Mouse (Mus musculus) G1E (cell line): ENCODE results near the gene Them4.

Experiments used
- CTCF ChIP-seq: IDR thresholded peaks from 2 replicates; pipeline ENCODE4 v1.5.1; 2012; ENCODE audit warnings: low read depth, low read length, inconsistent platforms, mixed read lengths
- GATA1 ChIP-seq: IDR thresholded peaks from 2 replicates; pipeline ENCODE4 v1.6.1; 2012; ENCODE audit warnings: borderline replicate concordance, low read length, inconsistent platforms, mixed read lengths
- POLR2AphosphoS5 ChIP-seq: IDR thresholded peaks from 2 replicates; pipeline ENCODE4 v1.6.1; 2012; ENCODE audit warnings: low read depth, low read length, inconsistent platforms; ENCODE audit not compliant: insufficient replicate concordance
- TAL1 ChIP-seq: conservative IDR thresholded peaks from 2 replicates; pipeline ENCODE4 v1.6.1; 2012; ENCODE audit warnings: low read depth, low read length, inconsistent platforms, mixed read lengths

DNA sequence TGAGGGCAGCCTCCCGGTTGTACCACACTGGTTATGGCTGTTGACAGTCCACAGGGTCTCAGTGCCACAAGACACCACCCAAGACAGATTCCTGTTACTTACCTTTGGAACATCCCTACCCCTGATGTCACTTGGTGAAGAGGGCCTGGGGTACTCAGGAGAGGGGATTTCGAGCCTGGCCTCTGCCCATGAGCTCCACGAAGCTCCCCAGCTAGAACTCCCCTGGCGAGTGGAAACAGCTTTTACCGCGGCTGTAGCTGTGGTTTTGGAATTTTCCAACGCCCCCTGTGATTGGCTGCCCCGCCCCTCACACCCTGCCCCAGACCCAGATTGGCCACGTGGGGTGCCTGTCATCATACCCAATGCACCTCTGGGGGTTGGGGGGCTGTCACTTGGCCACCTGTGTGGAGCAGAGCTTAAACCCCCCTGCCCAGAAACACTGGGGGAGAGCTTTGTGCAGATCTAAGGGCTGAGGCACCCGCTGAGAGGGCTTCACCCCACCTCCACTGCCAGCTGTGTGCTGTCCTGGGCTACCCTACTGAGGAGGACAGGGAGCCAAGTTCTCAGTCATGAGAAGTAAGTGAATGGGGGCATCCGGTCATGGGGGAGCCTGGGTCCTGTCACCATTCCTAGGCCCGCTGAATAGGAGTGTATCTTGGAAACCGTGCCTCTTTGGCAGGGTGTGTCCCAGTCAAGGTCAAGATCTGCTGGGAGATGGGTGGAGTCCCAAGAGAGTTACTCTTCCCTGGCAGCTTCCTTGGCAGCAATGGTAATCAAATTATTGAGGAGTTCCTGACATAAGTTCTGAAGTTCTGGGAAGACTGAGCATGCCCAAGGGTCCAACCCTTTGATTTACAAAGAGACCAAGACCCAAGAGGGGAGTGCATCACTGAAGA lies 67.4 kb downstream of the Them4 start:
- TF ChIP-seq CTCF (no peak), TAL1 (no peak), GATA1 (no peak), POLR2AphosphoS5 (no peak)
